Mouse (Mus musculus) embryo, embryonic 11 days (tissue): ENCODE measurements around the gene Olfr315.
"Not testable (repeated sequence)": the region's sequence is repeated elsewhere in the genome, so short reads cannot be mapped to it uniquely, and the experiment has no call there.

Experiments
- DNase-seq: peaks from one replicate; pipeline ENCODE4 v3.0.0-alpha.2; 2015

Olfr315 gene

DNA sequence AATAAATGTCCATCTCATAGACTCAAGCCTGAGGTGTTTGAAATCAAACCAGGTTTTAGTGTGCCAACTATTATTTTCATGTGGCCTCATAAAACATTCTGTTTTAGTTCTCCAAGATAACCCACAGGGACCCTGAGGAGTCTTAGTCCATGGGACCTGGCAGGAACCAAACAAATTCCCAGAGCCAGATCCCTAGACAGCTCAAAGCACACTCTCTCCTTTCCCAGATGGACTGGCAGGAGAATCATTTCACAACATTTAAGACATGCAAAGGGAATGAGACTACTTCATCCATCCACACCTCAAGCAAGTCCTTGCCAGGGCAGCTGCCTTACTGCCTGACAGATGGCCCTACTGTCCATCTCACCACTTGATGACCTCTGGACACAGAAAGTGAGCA lies 55.9 kb downstream of the Olfr315 start, which contains the start of gene Olfr312:
Olfr312 (plus strand) TSS at position 301 of the 400 bp plus-strand sequence.
- not testable (repeated sequence) for DNase-seq

DNA sequence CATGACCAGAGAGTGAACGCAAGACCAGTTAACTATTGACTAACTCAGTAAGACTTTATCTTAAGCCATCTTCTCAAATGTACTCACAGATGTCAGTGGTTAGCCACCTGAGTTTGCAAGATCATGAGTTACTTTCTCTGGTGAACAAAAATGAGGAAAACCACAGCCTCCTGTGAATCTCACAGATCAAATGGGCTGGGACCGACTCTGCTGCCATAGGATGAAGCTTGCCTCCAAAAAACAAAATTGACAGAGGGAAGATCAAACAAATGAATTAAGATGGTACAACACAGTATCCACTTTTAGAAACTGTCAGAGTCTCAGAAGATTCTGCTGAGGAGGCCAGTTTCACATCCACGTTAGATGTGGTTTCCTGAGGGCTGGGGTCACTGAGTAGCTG lies 56.8 kb downstream of the Olfr315 start:
- no peak for DNase-seq
